Mouse (Mus musculus) liver, embryonic 16.5 days (tissue): ENCODE measurements at regions not wholly inside any gene's neighbourhood (a gene's known extent, or its start where the extent isn't known, plus 50 kb on each side); places are given as distances from the start of the nearest gene placed in this dataset.

Source experiments
- ATAC-seq: fragments of 200-750 bp; cut with Nextera tagmentation; 2 replicates; pipeline ENCODE4 v1.8.0; 2017; ENCODE audit warnings: low read depth, mild to moderate bottlenecking, moderate number of reproducible peaks, moderate library complexity
- H3K27ac ChIP-seq: fragments of 300-500 bp; sonication (generic); 2 replicates; pipeline ENCODE4 v1.5.1; 2014; ENCODE audit warnings: mild to moderate bottlenecking, low read length
- H3K27me3 ChIP-seq: fragments of 300-500 bp; sonication (generic); 2 replicates; pipeline ENCODE4 v1.6.1; 2014; ENCODE audit warnings: low read depth, low read length, mixed read lengths; ENCODE audit not compliant: control insufficient read depth, insufficient read depth
- H3K36me3 ChIP-seq: fragments of 300-500 bp; sonication (generic); 2 replicates; pipeline ENCODE4 v1.6.1; 2014; ENCODE audit warnings: mild to moderate bottlenecking; ENCODE audit not compliant: control insufficient read depth, insufficient read depth
- H3K4me1 ChIP-seq: fragments of 300-500 bp; sonication (generic); 2 replicates; pipeline ENCODE4 v1.6.1; 2014; ENCODE audit warnings: low read depth, low read length, mixed read lengths; ENCODE audit not compliant: control insufficient read depth
- H3K4me2 ChIP-seq: fragments of 300-500 bp; sonication (generic); 2 replicates; pipeline ENCODE4 v1.6.1; 2014; ENCODE audit warnings: low read depth, low read length, mixed read lengths
- H3K4me3 ChIP-seq: fragments of 300-500 bp; sonication (generic); 2 replicates; pipeline ENCODE4 v1.5.1; 2014; ENCODE audit warnings: low read depth, mild to moderate bottlenecking, low read length
- H3K9ac ChIP-seq: fragments of 300-500 bp; sonication (generic); 2 replicates; pipeline ENCODE4 v1.6.1; 2014; ENCODE audit warnings: low read depth, low read length
- H3K9me3 ChIP-seq: fragments of 300-500 bp; sonication (generic); replicated peaks from 2 replicates; pipeline ENCODE4 v1.6.1; 2016; ENCODE audit warnings: low read length; ENCODE audit not compliant: control insufficient read depth
- WGBS: fragments of 180-500 bp; shearing (Covaris S2); extraction: QIAGEN DNeasy Blood & Tissue Kit; methylation state at CpG from one replicate; pipeline ENCODE4 v1.1.7; 2014; ENCODE audit not compliant: insufficient replicate concordance; 5-methylcytosine and 5-hydroxymethylcytosine counted together

DNA sequence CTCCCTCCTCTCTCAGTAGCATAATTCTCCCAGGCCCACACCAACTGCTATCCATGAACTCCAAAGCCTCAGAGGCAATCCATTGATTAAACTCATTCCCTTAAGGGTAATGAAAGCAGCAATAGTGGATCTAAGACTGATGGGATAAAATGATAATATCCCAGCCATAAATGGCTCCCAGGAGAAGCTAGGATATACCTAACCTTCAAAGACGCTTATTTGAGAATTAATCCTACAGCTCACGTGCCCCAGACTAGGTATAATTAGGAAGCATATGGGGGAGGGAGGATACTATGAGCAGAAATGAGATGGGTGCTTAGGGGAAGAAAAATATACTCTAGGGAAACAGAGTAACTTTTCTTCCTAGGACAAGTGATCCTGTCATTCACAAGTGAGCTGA lies 52.8 kb upstream of the Rnf32 start:
- Histone ChIP-seq H3K4me3 (no peak overlapping the region), H3K4me1 (no peaks in the 10 kb centered on the region), H3K4me2 (no peak overlapping the region), H3K27ac (no peak overlapping the region), H3K36me3 (no peaks in the 10 kb centered on the region), H3K9ac (no peak overlapping the region), H3K9me3 (no peaks in the 10 kb centered on the region), H3K27me3 (no peaks in the 10 kb centered on the region)
- WGBS = 54% methylated on average over 2 of the region's 2 CpGs
- no peak for ATAC-seq

DNA sequence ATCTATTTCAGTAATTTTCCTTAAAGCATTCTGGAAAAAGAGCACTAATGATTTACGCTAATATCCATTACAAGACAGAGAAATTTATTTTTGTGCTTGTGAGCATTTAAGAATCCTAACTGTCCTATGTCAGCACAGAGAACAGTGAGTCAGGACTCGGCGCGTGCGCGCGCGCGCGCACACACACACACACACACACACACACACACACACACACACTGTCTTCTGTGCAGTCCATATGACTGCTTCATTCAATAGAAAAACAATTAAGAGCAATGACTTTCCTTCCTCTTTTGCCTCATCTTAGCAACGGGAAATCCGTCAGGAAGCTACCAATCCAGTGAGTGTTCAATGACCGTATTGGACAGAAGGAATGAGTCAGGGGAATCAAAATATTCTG lies 53.3 kb upstream of the Rnf32 start:
- 65% methylated on average over 13 of the region's 13 CpGs for WGBS
- Histone ChIP-seq H3K4me2 (no peak overlapping the region), H3K4me1 (no peaks in the 10 kb centered on the region), H3K36me3 (no peaks in the 10 kb centered on the region), H3K4me3 (no peak overlapping the region), H3K9ac (no peak overlapping the region), H3K27me3 (no peaks in the 10 kb centered on the region), H3K27ac (no peak overlapping the region), H3K9me3 (no peaks in the 10 kb centered on the region)
- no peak for ATAC-seq

DNA sequence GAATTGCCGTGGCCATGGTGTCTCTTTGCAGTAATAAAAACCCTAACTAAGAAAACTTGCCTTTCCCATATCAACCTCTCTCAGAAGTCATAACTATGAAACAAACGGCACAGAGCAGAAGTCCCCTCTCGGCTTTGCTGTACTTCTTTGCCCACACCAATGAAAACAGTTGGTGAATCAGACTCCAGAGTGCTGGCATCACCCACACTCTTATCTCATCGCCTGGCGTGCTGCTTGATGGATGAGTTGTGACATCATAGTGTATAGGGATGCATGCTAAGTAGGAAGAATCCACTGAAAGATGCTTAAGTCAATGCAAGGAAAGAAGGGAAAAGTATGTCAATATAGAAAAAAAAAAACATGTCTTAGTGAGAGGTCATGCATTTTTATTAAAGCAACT lies 58.3 kb upstream of the Rnf32 start:
- no peak overlapping the region for H3K9ac ChIP-seq
- no peak overlapping the region for H3K27ac ChIP-seq
- 38% methylated on average over 5 of the region's 5 CpGs for WGBS
- no peak for ATAC-seq
- no peaks in the 10 kb centered on the region for H3K4me1 ChIP-seq
- H3K4me3 ChIP-seq = no peak overlapping the region
- no peaks in the 10 kb centered on the region for H3K36me3 ChIP-seq
- H3K9me3 ChIP-seq = no peaks in the 10 kb centered on the region
- no peaks in the 10 kb centered on the region for H3K27me3 ChIP-seq
- no peak overlapping the region for H3K4me2 ChIP-seq

DNA sequence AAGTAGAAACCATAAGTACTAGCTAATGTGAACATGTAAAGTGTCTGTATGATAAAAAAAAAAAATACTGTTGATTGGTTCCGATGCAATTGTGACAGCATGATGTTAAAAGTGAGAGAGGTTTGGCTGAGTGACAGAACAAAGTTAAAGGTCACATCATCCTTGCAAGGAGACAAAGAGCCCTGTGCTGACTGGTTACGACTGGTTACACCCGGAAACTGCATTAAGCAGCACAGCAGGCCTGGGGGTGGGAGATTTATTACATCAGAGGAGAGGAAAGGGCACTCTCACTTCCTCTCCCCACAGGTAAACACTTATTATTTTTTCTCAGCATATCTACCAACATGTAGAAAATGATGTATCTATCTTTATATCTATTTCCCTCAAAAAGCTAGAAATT lies 63.5 kb upstream of the Rnf32 start:
- Histone ChIP-seq H3K4me1 (no peaks in the 10 kb centered on the region), H3K4me3 (no peak overlapping the region), H3K9ac (no peak overlapping the region), H3K27ac (no peak overlapping the region), H3K27me3 (no peaks in the 10 kb centered on the region), H3K9me3 (no peaks in the 10 kb centered on the region), H3K36me3 (no peaks in the 10 kb centered on the region), H3K4me2 (no peak overlapping the region)
- ATAC-seq = no peak
- 31% methylated on average over 3 of the region's 3 CpGs for WGBS

DNA sequence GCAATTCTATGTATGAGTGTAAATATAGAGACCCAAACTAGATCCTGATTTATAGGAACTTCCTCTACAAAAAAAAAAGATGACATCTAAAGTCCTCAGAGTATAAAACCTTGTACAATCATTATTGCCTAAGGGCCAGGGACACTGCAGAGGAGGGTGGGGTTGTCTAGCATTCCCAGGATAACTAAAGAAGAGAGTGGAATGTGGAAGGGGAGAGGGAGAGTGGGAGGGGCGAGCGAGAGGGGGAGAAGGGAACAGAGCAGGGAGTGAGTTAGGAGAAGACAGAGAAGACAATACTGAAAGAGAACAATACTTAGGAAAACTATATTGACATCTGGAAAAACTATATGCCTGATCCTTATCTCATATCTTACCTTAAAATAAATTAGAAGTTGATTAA lies 64.0 kb upstream of the Rnf32 start:
- ATAC-seq = no peak
- Histone ChIP-seq H3K9ac (no peak overlapping the region), H3K36me3 (no peaks in the 10 kb centered on the region), H3K4me1 (no peaks in the 10 kb centered on the region), H3K4me3 (no peak overlapping the region), H3K9me3 (no peaks in the 10 kb centered on the region), H3K27me3 (no peaks in the 10 kb centered on the region), H3K27ac (no peak overlapping the region), H3K4me2 (no peak overlapping the region)
- 41% methylated on average over 2 of the region's 2 CpGs for WGBS

DNA sequence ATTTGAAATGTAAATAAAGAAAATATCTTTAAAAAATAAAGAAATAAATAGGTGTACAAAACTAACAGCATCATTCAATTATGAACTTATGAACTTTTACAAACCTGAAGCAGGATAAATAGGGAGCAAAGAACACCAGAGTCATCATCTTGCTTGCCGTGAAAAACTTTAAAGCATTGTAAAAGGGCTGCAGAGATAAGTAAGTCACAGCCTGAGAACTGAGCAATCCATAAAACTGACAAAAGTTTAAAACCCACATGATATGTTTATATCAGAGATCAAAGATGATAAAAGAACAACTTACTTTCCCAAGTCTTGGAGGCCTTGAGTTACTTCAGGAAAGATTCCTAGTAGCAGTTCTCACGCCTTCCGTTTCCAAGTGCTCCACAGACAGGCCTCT lies 66.1 kb upstream of the Rnf32 start:
- 58% methylated on average over 3 of the region's 3 CpGs for WGBS
- Histone ChIP-seq H3K36me3 (no peaks in the 10 kb centered on the region), H3K4me2 (no peak overlapping the region), H3K4me3 (no peak overlapping the region), H3K9ac (no peak overlapping the region), H3K9me3 (no peaks in the 10 kb centered on the region), H3K27me3 (no peaks in the 10 kb centered on the region), H3K4me1 (no peaks in the 10 kb centered on the region), H3K27ac (no peak overlapping the region)
- ATAC-seq = no peak

DNA sequence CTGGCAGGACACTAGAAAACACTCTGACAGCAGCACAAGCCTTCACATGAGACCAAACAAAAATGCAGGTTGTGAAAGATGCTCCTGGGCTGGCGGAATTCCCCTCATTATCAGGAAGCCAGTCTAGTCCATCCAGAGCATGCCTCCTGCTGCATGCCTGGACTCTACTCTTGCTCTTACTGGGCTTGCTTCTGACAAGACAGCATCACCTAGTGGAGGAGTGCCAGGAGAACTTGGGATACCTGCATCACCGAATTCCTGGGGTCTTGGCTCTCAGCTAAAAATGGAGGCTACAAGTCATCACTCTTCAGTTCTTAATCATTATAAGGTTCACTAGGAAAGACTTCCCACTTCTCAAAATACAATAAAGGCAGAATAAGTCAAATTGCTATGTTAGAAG lies 78.8 kb upstream of the Rnf32 start:
- H3K4me3 ChIP-seq = no peak overlapping the region
- H3K27ac ChIP-seq = no peak overlapping the region
- WGBS = 36% methylated on average over 2 of the region's 2 CpGs
- no peaks in the 10 kb centered on the region for H3K36me3 ChIP-seq
- ATAC-seq = no peak
- no peaks in the 10 kb centered on the region for H3K4me1 ChIP-seq
- no peak overlapping the region for H3K4me2 ChIP-seq
- H3K9ac ChIP-seq = no peak overlapping the region
- H3K27me3 ChIP-seq = no peaks in the 10 kb centered on the region
- no peaks in the 10 kb centered on the region for H3K9me3 ChIP-seq

DNA sequence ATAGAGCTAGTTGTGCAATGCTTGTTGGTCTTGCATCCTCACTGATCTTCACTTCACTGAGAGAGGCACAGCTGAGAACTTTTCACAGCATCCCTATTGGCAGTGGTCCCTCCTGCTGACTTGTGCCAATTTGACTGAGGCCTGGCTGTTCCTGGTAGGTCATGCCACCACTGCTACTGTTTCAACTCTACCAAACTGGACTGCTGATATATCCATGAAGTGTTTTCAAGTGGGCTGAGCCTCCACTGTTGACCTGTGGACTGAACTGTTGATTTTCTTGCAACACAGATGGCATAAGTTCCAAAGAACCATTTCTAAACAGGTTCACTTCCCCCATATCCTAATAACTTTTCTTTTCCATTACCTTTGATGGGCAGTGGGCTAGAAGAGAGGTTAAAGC lies 83.3 kb upstream of the Rnf32 start:
- no peaks in the 10 kb centered on the region for H3K27me3 ChIP-seq

DNA sequence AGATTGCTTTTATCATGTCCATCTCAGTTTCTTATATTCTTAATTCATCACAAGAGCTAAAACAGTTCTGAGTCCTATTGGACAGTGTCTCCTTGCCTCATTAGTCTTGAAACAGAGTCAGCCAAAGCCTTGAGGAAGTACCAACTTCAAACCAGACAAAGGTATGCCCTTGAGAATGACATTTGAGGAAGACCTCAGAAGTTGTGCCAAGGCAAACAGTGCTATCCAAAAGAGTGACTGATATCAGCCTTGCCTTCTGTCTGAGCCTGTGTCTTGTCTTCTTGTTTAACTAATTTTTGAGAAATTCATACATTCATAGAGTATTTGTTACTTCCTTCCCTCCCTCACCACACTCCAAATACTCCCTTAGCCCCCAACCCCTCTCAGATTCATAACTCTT lies 88.5 kb upstream of the Rnf32 start:
- Histone ChIP-seq H3K4me3 (no peak overlapping the region), H3K27me3 (no peaks in the 10 kb centered on the region), H3K9me3 (no peaks in the 10 kb centered on the region), H3K27ac (no peak overlapping the region), H3K4me1 (no peaks in the 10 kb centered on the region), H3K9ac (no peak overlapping the region), H3K36me3 (no peaks in the 10 kb centered on the region), H3K4me2 (no peak overlapping the region)
- ATAC-seq = no peak

More for the DNA sequence above, 83.3 kb upstream of the Rnf32 start:
- no peaks in the 10 kb centered on the region for H3K36me3 ChIP-seq
- no peaks in the 10 kb centered on the region for H3K4me1 ChIP-seq
- no peak overlapping the region for H3K9ac ChIP-seq
- ATAC-seq = no peak
- no peak overlapping the region for H3K27ac ChIP-seq
- H3K4me2 ChIP-seq = no peak overlapping the region
- H3K9me3 ChIP-seq = no peaks in the 10 kb centered on the region
- H3K4me3 ChIP-seq = no peak overlapping the region

DNA sequence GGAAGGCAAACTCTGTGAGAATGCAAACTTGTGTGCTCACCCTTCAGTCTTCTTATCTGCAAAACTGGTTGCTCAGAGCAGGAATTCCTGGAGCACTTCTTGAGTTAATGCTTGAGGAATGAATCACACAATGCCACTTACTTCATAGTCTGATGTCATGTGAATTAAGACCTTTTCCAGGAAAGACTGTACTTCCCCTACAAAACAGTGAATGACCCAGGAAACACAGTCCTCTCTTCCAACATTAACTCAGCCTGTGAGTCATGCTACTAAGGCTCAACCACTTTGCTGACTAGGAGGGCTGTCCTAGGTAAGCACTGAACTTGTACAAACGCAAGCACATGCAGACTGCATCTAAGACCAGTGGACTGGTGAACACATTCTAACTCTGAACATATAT lies 112.5 kb upstream of the Rnf32 start:
- Histone ChIP-seq H3K36me3 (no peaks in the 10 kb centered on the region), H3K9me3 (no peaks in the 10 kb centered on the region), H3K4me2 (no peak overlapping the region), H3K4me1 (no peaks in the 10 kb centered on the region), H3K27ac (no peak overlapping the region), H3K27me3 (no peaks in the 10 kb centered on the region), H3K9ac (no peak overlapping the region), H3K4me3 (no peak overlapping the region)
- no peak for ATAC-seq
- WGBS = 56% methylated on average over 1 of the region's 1 CpGs
